Mouse (Mus musculus) spleen, adult 2 months (tissue): ENCODE results near the gene Npas1.

ENCODE experiments used
- CTCF ChIP-seq: fragments of 200-500 bp; IDR thresholded peaks from 2 replicates; pipeline ENCODE4 v1.5.1; 2011; ENCODE audit warnings: mild to moderate bottlenecking, inconsistent platforms; ENCODE audit not compliant: insufficient read depth, insufficient read length, insufficient replicate concordance; ENCODE audit errors: extremely low read depth
- POLR2A ChIP-seq: fragments of 200-500 bp; IDR thresholded peaks from 2 replicates; pipeline ENCODE4 v1.6.1; 2011; ENCODE audit warnings: low read depth, low read length, inconsistent platforms

GRCm38 (mm10) chr7:16468115-16468514 is 9.4 kb downstream of the Npas1 start:
- no peak for TF ChIP-seq CTCF
- no peak for TF ChIP-seq POLR2A
